Mouse (Mus musculus) intestine, postnatal 0 days (tissue): ENCODE data around the gene Fga. TPM values are rescaled to one million over a fixed set of nuclear protein-coding genes. Genes with fewer than 3 reads are reported as not detected.

Source experiments
- ATAC-seq: fragments of 200-750 bp; cut with Nextera tagmentation; 2 replicates; pipeline ENCODE4 v1.8.0; 2017; ENCODE audit warnings: mild to moderate bottlenecking, moderate TSS enrichment, moderate library complexity
- H3K27ac ChIP-seq: fragments of 300-500 bp; sonication (generic); 2 replicates; pipeline ENCODE4 v1.5.1; 2014; ENCODE audit warnings: mild to moderate bottlenecking, low read depth, low read length, moderate library complexity
- H3K27me3 ChIP-seq: fragments of 300-500 bp; sonication (generic); replicated peaks from 2 replicates; pipeline ENCODE4 v1.6.1; 2014; ENCODE audit warnings: low read length, mixed read lengths; ENCODE audit not compliant: control insufficient read depth, insufficient read depth
- H3K36me3 ChIP-seq: fragments of 300-500 bp; sonication (generic); 2 replicates; pipeline ENCODE4 v1.6.1; 2014; ENCODE audit warnings: mild to moderate bottlenecking, moderate library complexity; ENCODE audit not compliant: control insufficient read depth, insufficient read depth
- H3K4me1 ChIP-seq: fragments of 300-500 bp; sonication (generic); replicated peaks from 2 replicates; pipeline ENCODE4 v1.6.1; 2014; ENCODE audit warnings: antibody characterized with exemption, low read length, mixed read lengths; ENCODE audit not compliant: control insufficient read depth, insufficient read depth
- H3K4me2 ChIP-seq: fragments of 300-500 bp; sonication (generic); replicated peaks from 2 replicates; pipeline ENCODE4 v1.6.1; 2014; ENCODE audit warnings: low read depth, mild to moderate bottlenecking, moderate library complexity
- H3K4me3 ChIP-seq: fragments of 300-500 bp; sonication (generic); 2 replicates; pipeline ENCODE4 v1.5.1; 2014; ENCODE audit warnings: low read depth, low read length
- H3K9ac ChIP-seq: fragments of 300-500 bp; sonication (generic); 2 replicates; pipeline ENCODE4 v1.6.1; 2014; ENCODE audit warnings: mild to moderate bottlenecking, low read depth, low read length
- H3K9me3 ChIP-seq: fragments of 300-500 bp; sonication (generic); 2 replicates; pipeline ENCODE4 v1.6.1; 2016; ENCODE audit warnings: mixed run types; ENCODE audit not compliant: control insufficient read depth
- CTCF ChIP-seq: sonication (generic); IDR thresholded peaks from 2 replicates; pipeline ENCODE4 v1.5.1; 2016; ENCODE audit warnings: low read depth, mild to moderate bottlenecking, control low read depth, antibody characterized with exemption, moderate library complexity
- WGBS: fragments of 180-500 bp; shearing (Covaris S2); extraction: QIAGEN DNeasy Blood & Tissue Kit; methylation state at CpG from one replicate; pipeline ENCODE4 v1.1.7; 2014; 5-methylcytosine and 5-hydroxymethylcytosine counted together
- polyA plus RNA-seq: library from polyadenylated mRNA; unstranded; fragments of >200 nt; fragmentation: Nextera tagmentation; extraction: Ambion mirVana; gene quantifications from 2 replicates; pipeline ENCODE4 v1.2.1, GENCODE M21; 2015

The Fga gene
- polyA plus RNA-seq, 1 experiment from 2014 or later = 18.3 TPM

DNA sequence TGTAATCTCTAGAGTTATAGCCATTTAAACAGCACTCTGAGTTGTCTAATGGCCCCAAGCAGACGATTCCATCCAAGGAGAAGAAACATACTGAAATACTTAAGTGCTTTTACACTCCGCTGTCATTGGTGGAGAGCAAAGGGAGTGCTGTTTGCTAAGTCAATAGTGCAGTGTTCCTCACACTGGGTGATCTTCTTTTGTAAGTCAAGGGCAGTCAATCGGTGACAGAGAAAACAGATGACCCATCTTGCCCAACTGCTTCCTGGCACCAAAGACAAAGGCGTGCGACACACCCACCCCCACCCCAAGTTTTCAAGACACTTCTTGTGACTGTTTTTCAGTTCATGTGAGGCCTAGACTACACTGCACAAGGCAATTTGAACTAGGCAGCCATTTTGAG, 26.2 kb downstream of the Fga start:
- no peak for TF ChIP-seq CTCF
- no peak for ATAC-seq

DNA sequence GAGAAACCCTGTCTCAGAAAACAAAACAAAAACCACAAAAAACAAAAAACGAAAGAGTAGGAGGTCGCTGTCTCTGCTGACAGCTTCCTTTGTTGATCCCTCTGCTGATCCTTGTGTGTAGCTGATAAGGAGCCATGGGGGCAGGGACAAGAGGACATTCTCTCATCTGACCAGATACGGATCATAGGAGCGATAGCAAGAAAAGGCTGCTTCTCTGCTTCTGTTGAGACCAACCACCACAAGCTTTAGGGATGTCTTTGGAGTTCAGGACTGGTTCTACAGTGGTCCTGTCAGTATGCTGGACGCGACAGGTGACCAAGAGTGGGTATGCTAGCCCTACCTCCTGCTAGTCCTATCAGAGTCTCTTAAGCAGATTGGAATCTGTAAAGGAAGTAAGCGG, 27.2 kb downstream of the Fga start:
- Histone ChIP-seq H3K4me2 (no peak overlapping the region), H3K36me3 (no peaks in the 10 kb centered on the region), H3K27ac (no peak overlapping the region), H3K27me3 (no peaks in the 10 kb centered on the region), H3K9me3 (no peaks in the 10 kb centered on the region), H3K4me3 (no peak overlapping the region), H3K9ac (no peak overlapping the region), H3K4me1 (0 out of 2 replicates have a peak, but pooled peaks cover 3% of the 10 kb centered on the region)
- WGBS = 78% methylated on average over 7 of the region's 7 CpGs
- ATAC-seq = no peak
- no peak for TF ChIP-seq CTCF

More for the DNA sequence above, 26.2 kb downstream of the Fga start:
- H3K27ac ChIP-seq = no peak overlapping the region
- 67% methylated on average over 5 of the region's 5 CpGs for WGBS
- no peaks in the 10 kb centered on the region for H3K27me3 ChIP-seq
- 0 out of 2 replicates have a peak, but pooled peaks cover 3% of the 10 kb centered on the region for H3K4me1 ChIP-seq
- H3K36me3 ChIP-seq = no peaks in the 10 kb centered on the region
- no peaks in the 10 kb centered on the region for H3K9me3 ChIP-seq
- H3K9ac ChIP-seq = no peak overlapping the region
- H3K4me3 ChIP-seq = no peak overlapping the region
- no peak overlapping the region for H3K4me2 ChIP-seq

DNA sequence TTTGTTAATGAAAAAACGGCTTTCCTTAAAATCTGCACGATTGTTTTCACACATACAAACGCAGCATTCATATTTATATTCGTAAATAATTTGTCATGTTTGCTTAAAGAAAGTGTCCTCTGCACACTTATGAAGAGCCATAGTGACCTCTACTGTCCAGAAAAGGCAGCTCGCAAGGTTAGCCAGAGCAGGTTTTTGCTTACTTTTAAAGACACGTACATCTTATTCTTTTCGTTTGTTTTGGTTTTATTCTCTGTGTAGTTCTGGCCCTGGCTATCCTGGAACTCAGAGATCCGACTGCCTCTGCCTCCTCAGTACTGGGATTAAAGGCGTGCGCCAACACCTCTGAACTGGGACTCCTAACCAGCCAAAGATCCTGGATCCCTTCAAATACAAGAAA, 27.9 kb downstream of the Fga start:
- peak; percentile 80 for TF ChIP-seq CTCF
- peak overlapping the region; percentile 35 for H3K4me2 ChIP-seq
- H3K36me3 ChIP-seq = peaks cover 4% of the 10 kb centered on the region
- no peaks in the 10 kb centered on the region for H3K27me3 ChIP-seq
- no peak overlapping the region for H3K4me3 ChIP-seq
- H3K4me1 ChIP-seq = 0 out of 2 replicates have a peak, but pooled peaks cover 3% of the 10 kb centered on the region
- ATAC-seq = no peak
- WGBS = 19% methylated on average over 10 of the region's 10 CpGs
- H3K9ac ChIP-seq = no peak overlapping the region
- no peak overlapping the region for H3K27ac ChIP-seq
- no peaks in the 10 kb centered on the region for H3K9me3 ChIP-seq

- 31% methylated on average over 13 of the region's 13 CpGs for WGBS
These were observed 28.9 kb downstream of the Fga start for GRCm38 (mm10) chr3:83054759-83055158.

DNA sequence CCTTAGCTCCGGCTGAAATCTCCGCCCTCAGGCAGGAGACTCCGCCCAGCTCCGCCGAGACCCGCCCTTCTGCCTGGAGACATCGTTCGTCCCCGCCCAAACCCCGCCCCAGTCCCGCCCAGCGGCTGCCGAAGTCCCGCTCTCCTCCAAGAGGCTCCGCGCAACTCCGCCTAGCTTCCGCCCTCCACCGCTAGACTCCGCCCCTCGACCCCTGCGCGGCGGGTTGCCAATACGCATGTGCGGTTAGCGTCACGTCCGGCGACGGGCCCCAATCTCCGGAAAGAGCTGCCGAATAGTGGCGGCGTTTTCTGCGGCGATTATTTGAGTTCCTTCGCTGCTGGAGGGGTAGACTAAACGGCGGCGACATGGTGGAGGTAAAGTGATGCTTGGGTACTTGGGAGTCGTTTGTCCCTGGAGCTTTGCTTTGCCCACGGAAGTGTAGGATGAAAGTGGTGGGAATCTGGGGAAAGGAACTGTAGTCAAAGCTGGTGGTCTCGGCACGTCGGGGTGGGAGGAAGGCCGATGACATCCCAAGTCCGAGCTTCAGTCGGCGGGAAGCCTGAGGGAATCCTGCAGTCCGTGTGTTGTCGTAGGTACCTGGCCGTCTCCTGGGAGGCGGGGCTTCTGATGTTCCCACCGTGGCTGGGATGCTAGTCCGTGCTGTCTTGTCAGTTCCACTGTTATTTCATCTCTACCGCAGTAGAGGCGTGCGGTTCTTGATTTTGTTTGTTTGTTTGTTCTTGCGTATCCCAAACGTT, 29.6 kb downstream of the Fga start, which contains the start of gene Plrg1:
Gene Plrg1 (plus strand): TSS at position 242 of the 758 bp plus-strand sequence.
- peak within 1 kb of the TSS; percentile 66 for H3K4me2 ChIP-seq
- 0 out of 2 replicates have a peak, but pooled peaks cover 3% of the 10 kb centered on the region for H3K4me1 ChIP-seq
- peak within 1 kb of the TSS; percentile 17; the same call in 1 of the 2 replicates for H3K27ac ChIP-seq
- H3K9ac ChIP-seq = peak within 1 kb of the TSS; percentile 70
- no peaks in the 10 kb centered on the region for H3K27me3 ChIP-seq
- peaks cover 21% of the 10 kb centered on the region for H3K36me3 ChIP-seq
- peak within 1 kb of the TSS; percentile 81 for H3K4me3 ChIP-seq
- H3K9me3 ChIP-seq = no peaks in the 10 kb centered on the region
- WGBS = under 1% methylated on average over 61 of the region's 61 CpGs
- peak; percentile 29 for TF ChIP-seq CTCF
- ATAC-seq = peak; percentile 99

More at GRCm38 (mm10) chr3:83054759-83055158, 28.9 kb downstream of the Fga start:
- H3K4me2 ChIP-seq = peak overlapping the region; percentile 51
- H3K27me3 ChIP-seq = no peaks in the 10 kb centered on the region
- 0 out of 2 replicates have a peak, but pooled peaks cover 3% of the 10 kb centered on the region for H3K4me1 ChIP-seq
- no peak overlapping the region for H3K27ac ChIP-seq
- H3K4me3 ChIP-seq = peak overlapping the region; percentile 81
- ATAC-seq = peak; percentile 28; the same call in 1 of the 2 replicates
- TF ChIP-seq CTCF = no peak
- no peaks in the 10 kb centered on the region for H3K9me3 ChIP-seq
- H3K36me3 ChIP-seq = peaks cover 14% of the 10 kb centered on the region
- H3K9ac ChIP-seq = no peak overlapping the region

GRCm38 (mm10) chr3:83057046-83057445, 31.2 kb downstream of the Fga start:
- peaks cover 36% of the 10 kb centered on the region for H3K36me3 ChIP-seq
- no peak for TF ChIP-seq CTCF
- 95% methylated on average over 2 of the region's 2 CpGs for WGBS
- no peak for ATAC-seq
- no peak overlapping the region for H3K4me2 ChIP-seq
- no peak overlapping the region for H3K4me3 ChIP-seq
- H3K27ac ChIP-seq = no peak overlapping the region
- no peaks in the 10 kb centered on the region for H3K27me3 ChIP-seq
- H3K9ac ChIP-seq = no peak overlapping the region
- no peaks in the 10 kb centered on the region for H3K9me3 ChIP-seq
- H3K4me1 ChIP-seq = 0 out of 2 replicates have a peak, but pooled peaks cover 3% of the 10 kb centered on the region
